Mouse (Mus musculus) yolk sac, embryonic 10.5 days (tissue): ENCODE data around the gene Ctsc.
"Not testable (repeated sequence)": the region's sequence is repeated elsewhere in the genome, so short reads cannot be mapped to it uniquely, and the experiment has no call there.

Experiments
- DNase-seq: peaks from one replicate; pipeline ENCODE4 v3.0.0-alpha.2; 2017; ENCODE audit warnings: low spot score

Ctsc gene

DNA sequence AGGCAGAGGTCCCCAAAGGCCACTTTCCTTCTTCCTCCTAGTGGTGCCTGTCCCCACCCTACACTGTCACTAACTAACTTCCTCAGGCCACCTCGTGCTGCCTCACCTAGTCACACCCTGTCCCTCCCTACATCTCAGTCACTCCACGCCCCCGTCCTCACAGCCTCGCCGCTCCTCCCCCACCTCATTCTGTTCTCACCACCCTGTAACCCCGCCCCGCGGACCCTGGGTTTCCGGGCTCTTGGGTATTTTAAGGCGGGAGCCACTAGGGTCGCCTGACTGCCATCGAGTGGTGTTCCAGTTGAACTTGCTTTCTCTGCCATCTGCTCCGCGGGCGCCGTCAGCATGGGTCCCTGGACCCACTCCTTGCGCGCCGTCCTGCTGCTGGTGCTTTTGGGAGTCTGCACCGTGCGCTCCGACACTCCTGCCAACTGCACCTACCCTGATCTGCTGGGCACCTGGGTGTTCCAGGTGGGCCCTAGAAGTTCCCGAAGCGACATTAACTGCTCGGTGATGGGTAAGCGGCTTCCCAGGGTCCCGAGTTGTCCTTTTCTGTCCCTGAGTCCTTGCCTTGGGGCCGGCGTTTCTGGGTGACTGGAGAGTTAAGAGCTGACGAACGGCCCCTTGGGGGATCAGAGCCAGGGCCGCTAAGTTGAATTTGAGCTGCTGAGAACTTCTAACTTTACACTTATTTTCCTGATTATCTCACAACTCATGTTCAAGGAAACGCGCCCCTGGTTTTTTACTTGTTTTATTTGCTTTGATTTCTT is at the start of gene Ctsc:
Gene Ctsc, plus strand, starts transcription at position 228 of the 770 bp plus-strand sequence.
- peak; percentile 92 for DNase-seq

DNA sequence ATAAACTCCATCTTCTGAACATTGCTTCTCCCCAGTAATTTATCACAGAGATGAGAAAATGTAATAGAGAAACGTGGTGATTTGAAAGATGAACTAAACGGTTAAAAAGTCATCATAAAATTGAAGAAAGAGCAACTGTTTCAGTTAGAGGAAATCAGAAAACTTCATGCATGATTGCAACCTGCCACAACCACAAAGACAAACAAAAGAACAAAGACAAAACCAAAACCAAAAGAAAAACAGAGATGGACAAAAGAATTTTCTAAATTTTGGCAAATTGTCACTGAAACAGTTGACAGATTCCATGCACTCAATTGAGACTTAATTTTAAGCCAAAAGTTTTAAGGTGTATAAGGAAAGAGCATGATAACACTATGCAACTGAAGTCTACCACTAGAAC is 48.8 kb upstream of the Ctsc start:
- DNase-seq = no peak

DNA sequence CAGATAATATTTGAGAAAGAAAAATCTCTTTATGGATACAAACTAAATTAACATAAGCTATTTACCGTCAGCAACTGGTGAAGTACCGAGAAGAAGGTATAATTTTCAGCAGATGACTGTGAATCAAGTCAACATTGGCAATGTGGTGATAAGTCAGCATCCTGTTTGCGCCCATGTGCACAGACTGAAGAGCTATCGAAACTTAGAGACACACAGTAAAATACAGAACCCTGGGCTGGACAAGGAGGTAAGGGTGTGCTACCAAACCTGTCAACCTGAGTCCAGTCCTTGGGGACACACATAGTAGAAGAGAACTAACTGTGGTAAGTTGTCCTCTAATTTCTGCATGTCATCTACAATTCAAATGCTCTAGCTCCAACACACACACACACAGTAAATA is 47.8 kb upstream of the Ctsc start:
- DNase-seq = no peak

DNA sequence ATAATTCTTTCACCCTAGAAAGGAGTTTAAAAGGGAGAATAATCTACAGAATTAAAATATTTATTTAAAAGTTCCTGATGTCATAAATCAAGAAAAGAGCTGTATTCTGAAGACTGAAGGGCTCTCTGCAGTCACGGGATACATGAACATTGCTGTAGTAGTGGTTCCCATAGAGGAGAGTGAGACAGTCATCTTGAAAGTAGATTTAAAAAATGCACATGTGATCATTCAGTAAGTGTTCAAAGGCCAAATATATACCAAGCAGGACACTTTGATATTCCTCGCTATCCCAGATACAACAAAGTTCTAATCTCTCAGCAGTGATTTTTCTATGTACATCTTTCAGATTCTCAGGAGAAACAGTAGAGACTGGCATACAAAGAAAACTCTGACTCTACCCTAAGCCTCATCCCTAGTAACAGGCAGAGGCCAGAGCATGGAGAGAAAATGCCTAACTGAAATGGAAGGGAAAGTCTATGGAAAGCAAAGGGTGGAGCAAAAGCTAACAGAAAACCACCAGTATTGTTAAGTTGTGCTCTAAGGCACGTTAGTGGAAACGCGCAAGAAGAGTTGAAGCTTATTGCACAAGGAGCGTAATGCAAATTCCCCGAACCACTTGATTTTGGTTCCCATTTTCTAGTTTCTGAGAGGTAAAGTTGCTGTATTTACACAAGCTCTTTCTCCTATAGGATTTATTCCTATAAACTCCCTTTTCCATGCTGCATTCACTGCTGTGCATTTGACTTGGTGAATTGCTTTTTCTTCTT is 46.9 kb upstream of the Ctsc start:
- no peak for DNase-seq

DNA sequence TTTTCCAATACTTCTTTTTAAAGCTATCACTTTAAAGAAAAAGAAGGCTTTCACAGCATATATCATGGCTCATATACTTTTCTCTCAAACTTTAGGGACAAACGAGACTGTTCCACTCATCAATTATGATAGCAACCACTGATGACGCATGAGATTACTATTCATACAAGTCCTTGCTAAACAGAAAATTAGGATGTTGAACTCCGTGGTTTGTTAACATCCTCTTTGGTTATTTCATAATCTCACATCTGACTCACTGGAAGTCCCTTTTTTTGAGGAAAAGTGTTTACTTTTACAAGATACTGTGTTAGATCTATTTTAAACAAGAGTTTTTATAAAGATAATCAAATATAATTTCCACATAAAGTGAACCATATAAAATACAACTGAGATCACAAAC is 34.8 kb upstream of the Ctsc start:
- no peak for DNase-seq

DNA sequence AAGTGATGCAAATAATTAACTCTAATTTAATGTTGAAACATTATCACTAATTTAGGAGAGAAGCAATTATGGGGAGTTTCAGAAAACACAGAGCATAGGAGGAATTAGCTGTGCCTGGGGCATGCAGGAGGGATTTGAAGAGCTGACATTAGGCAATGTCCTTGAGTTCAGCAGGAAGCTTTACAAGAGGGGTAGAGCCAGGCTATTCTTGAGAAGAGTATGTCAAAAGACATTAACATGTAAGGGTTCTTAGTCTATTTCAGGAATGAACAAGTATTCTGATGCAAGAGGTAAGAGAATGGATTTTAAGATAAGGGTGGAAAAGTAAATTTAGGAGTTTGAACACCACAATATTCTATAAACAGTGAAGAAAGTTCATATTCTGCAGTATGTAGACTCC is 33.4 kb upstream of the Ctsc start:
- no peak for DNase-seq

DNA sequence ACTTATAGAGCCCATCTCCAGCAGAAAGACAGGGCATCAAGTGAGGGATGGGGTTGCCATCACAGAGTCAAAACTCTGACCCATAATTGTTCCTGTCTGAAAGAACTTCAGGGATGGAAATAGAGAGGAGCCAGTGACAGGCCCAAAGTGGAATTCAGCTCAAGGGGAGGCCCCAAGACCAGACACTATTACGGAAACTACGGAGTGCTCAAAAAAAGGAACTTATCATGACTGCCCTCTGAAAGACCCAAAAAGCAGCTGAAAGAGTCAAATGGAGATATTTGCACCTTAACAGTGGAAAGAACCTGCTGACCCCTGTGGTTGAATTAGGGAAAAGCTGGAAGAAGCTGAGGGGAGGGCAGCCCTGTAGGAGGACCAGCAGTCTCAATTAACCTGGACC is 27.5 kb upstream of the Ctsc start:
- DNase-seq = not testable (repeated sequence)

DNA sequence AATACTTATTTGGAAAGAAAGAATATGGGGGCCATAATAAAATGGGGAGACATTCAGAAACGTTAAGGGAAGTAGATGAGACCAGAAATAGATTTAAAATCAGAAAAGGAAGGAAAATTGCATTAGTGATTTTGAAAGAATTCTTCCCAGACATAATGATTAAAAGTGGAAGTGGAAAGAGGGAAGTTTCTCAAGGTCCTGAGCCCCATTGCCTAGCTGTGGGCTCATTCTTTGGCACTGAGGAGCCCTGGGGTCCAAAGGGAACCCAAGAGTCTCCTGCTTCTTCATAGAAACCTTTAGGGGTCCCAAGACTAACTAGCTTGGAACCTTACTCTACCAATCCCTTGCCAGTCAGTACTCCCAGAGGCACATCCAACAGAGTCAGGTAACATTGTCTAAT is 26.4 kb upstream of the Ctsc start:
- no peak for DNase-seq

DNA sequence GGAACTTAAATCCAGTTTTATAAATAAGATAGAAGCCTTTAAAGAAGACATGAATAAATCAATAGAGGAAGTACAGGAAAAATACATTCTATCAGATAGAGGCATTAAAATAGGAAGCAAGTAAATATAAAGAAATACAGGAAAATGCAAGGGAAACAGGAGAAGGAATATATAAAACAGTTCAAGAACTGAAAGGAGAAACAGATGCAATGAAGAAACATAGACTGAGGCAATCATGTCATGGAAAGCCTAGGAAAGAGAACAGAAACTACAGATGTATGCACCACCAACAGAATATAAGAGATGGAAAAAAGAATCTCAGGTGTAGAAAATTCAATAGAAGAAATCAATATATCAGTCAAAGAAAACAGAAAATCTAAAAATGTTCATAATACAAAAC is 25.8 kb upstream of the Ctsc start:
- DNase-seq = no peak

DNA sequence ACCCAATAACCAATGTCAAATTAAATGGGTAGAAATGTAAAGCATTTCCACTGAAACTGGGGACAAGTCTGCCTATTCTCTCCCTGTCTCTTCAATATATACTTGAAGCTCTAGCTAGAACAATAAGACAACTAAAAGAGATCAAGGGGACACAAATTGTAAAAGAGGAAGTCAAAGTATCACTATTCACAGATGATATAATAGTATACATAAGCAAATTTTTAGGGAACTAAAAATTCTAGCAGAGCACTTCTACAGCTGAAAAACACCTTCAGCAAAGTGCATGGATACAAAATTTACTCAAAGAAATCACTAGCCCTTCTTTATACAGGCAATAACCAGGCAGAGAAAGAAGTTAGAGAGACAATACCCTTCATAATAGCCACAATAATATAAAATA is 23.0 kb upstream of the Ctsc start:
- no peak for DNase-seq

DNA sequence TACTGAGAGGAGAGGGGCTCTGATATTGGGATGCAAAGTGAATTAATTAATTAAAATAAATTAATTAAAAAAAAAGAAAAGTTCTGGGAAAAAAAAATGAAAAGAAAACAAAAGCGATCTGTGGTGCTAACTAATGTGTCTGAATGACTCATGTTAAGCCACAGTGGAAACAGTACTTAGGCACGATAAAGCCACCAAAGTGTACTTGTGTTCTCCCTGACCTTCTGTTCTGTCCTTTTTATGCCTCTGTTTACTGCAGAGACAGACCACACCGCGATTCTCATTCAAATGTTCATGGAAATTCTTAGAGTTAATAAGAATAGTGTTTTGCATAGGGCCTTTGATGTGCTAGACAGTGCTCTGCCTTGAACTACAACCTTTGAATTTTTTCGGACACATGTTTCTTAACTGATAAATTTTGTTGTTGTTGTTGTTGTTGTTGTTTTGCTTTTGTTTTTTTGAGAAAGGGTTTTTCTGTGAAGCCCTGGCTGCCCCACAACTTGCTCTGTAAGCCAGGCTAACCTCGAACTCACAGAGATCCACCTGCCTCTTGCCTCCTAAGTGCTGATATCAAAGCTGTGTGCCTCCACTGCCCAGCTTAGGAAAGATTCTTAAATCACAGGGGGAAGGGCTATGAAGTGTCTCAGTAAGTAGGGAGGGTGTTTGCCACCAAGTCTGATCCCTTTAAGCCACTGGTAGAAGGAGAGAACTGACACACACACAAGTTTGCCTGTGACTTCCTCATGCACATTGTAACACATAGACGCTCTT is 18.5 kb upstream of the Ctsc start:
- DNase-seq = no peak

DNA sequence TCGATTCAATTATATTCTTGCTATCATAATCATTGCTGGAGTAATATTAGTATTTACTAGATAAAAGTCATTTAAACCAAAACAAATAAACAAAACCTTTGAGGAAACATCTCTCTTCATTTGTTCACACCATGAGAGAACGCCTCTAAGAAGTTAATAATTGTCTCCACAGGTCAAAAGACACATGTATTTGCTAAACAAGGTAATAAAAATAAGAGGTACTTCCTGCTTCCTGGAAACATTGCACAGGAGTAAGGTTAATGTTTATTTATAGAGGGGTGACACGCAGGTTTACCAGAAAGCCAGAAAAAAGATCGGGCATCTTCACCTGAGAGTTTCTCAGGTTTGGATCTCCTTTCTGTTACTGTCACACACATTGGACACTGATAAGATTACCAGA is 16.1 kb upstream of the Ctsc start:
- DNase-seq = peak; percentile 28

DNA sequence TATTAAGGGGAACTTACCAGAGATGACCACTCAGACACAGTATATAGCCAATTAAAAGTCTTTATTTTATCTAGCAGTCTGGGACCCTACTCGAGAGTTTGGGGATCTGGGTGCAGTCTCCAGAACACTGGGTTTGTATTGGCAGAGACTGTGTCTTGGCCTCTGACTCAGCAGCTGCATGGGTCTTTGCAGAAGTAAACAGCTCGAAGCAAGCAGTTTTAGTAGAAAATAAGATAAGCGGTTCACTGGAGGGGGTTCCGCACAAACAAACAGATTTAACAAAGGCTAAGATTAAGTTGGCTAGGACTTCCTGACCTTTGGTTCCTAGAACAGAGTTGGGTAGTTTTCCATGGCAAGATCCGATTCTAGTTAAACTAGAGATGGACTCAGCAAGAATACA is 13.0 kb upstream of the Ctsc start:
- peak; percentile 68 for DNase-seq

DNA sequence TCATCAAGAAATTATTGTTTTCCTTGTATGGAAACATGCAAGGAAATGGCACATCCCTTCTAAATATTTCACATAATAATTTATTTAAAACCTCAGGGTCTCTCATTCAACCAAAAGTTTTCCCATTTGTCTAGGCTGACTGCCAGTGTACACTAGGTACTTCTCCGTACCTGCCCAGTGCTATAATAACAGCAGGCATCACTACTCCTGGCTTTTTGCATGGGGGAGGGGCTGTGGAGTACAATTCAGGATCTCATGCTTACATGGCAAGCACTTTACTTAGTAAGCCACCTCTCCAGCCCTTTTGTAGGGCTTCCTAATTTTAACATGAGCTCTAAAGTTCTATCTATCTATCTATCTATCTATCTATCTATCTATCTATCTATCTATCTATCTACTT is 8.0 kb upstream of the Ctsc start:
- DNase-seq = no peak

DNA sequence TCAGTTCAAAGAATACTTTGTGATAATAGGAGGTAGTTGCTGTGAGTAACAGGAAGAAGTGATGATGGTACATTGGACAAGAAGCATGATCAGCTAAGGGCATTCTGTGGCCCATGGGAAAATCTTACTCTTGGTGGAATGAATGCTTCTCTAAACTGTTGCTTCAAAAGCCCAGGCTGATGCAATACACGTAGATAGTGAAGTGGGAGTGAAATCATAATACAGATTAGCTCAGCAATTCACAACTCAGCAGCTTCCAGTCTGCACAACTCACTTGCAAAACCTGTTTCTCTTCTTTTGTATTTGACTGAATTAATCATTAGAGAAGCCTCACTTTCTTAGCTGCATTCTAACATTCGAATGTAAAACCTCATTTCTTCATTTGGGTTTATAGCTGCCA is 6.4 kb upstream of the Ctsc start:
- DNase-seq = peak; percentile 26

DNA sequence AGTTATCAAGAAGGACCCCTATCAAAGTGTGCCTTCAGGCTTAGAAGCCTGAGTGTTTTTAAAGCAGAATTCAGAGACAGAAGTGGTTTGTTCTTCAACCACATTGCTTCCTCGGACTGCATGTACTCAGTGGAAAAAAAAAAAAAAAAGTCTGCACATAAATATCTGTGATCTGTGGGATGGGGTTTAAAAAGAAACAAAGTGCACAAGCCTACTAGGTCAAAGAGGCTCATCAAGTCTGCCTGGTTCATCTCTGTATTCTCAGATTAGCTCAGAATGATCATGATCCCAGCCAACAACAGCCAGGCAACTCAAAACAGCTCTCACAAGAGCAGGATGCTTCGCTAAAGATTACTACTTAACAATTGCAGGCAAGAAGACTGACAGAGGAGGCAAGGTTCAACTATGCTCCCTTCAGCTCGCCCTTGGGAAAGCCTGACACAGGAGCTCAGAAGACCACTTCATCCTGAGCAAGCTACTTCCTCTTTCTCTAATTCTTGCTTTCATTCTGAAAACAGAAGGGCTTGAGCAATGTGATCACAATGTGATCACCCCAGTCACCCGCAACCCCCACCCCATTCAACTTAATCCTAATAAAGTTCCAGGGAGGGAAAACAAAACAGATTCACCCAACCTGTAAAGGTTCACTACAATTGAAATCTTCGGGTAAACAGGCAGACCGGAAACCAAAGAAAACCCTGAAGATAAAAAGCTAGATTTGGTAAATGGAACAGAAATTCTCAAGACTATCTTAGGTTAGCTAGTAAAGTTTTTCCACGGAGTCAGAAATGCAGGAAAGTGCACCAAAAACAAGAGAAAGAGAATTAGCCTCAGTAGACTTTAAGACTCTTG is 745 bp upstream of the Ctsc start:
- DNase-seq = peak; percentile 53

DNA sequence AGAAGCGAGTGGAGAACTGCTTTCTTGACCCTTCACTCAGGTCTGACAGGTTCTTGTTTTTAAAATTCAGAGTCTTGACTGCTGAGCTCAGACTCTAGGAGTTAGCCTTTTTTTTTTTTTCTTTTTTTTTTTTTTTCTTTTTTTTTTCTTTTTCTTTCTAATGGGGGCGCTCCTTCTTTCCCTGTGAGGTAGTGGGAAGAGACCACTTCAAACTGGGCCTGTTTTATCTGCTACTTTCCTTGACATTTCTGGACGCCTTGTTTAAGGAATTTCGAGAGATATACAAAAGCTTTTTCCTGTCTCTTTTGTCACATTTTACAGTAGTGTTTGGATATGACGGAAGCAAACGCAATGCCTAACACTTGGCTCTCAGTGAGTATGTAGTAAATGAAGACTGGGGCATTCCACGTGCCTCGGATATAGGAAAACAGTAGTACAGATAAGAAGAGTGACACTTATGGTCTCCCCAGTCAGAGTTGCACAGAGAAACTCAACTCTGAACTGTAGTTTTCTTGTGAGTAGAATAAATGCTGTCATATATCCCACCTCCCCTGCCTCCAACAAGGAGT is 827 bp downstream of the Ctsc start:
- DNase-seq = no peak

DNA sequence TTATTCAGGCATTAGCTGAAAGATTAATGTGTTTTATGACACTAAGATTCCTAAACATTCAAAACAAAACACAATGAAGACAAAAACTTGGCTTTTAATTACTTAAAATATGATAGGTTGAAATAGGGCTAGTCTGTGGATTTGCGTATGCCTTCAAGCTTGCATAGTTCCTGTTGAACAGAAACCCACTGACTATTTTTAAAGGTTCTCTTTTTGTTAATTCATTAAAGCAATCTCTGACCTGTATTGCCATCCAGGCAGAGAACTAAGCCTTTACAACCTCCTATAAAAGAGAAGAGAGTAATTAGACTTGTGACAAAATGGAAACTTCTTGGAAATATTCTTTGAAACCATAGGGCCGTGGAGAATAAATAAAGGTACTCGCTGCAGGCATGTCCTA is 7.4 kb downstream of the Ctsc start:
- DNase-seq = no peak

DNA sequence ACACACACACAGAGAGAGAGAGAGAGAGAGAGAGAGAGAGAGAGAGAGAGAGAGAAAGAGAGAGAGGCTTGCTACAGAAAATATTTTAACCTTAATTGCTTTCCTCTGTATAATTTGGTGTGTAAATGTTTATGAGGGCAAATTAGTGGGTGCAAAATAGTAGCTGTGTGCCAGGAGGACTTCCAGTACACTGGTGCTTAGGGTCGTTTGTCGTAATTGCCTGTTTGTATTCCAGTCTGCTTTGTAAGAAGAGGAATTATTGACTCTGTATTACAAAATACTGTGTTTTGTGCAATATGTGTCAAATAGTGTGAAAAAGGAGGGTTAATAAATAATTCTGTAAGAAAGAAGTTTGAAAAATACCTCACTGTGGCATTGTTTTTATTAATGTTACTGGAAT is 13.2 kb downstream of the Ctsc start:
- DNase-seq = no peak

DNA sequence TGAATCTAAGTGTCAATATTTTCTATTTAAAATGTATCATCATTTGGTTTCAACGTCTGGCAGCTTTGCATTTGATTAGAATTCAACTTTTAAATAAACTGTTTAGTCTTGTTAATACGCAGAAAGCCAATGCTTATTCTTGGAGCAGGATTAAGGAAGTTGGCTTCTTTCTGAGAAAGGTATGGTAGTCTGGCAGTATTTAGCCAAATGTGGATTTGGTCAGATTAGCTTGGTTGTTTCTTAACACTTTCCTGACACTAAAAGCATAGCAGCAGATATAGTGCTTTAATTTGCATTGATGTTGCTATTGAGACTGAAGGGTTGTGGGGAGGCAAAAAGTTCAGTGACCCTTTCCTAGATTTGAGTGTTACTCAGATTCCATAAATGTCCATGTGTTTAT is 14.2 kb downstream of the Ctsc start:
- DNase-seq = no peak

DNA sequence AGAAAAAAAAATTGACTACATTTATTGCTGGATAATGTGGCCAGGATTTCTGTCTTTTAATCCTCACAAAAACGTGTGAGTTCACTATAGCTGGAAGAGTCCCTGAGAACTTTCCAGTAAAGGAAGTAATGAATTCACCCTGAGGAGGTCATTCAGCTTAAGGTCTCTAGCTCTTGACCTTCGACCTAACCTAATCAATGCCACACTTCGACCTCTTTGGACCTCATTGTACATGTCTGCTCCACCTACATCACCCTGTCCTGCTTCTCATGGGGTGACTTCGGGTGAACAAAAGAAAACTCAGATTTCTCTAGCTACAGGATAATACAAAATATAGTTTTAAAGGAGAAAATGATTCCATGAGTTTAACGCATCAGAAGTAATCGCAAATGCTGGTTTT is 16.0 kb downstream of the Ctsc start:
- DNase-seq = no peak

DNA sequence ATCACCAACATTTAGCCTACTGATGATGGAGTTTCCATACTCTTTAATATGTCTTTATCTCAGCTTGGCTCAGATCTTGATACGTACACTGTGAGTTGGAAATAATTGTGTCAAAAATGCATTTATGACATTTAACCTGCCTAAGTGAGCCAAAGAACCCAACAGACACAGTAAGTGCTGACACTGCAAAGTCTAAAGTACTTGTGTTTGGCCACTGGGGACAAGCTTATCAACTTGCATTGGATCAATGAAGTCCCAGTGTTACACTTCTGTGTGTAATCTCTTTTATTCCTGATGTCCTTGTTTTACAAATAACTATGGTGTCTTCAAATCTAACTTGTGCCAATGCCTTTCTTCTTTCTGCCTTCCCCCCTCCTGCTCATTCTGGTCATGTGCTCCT is 18.1 kb downstream of the Ctsc start:
- DNase-seq = no peak
